Comparison of ENCODE assay signal across 28 mouse cellular contexts in genomic region chr11:94221257-94221656, GRCm38 (mm10). TPM values are rescaled to one million over a fixed set of nuclear protein-coding genes. Genes with fewer than 3 reads are reported as not detected.
"Had no signal": no experiment of that assay in that cellular context is flagged by ENCODE, and none has a peak within 500 bp of the region (broad histone marks: within the 10 kb centered on the region; RNA-seq: fewer than 3 reads in every experiment).

No protein-coding gene starts in this region.

- H3K4me3 ChIP-seq: embryonic facial prominence, embryonic 10.5 days; embryonic facial prominence, embryonic 12.5 days; embryonic facial prominence, embryonic 13.5 days; embryonic facial prominence, embryonic 15.5 days; erythroblast, embryonic 14.5 days; forebrain, embryonic 10.5 days; forebrain, embryonic 12.5 days; forebrain, embryonic 13.5 days; forebrain, embryonic 15.5 days; heart, adult 2 months; heart, embryonic 10.5 days had no signal

- DNase-seq: cerebellum, adult 8-10 months; cerebellum, adult 9-10 months; cerebellum, adult 9-11 months; cerebellum, postnatal 10 days; cerebellum, postnatal 14 days; cerebellum, postnatal 36 days; embryo, embryonic 11 days; forebrain, postnatal 0 days; gastrocnemius, postnatal 14 days; gastrocnemius, postnatal 25 days; gastrocnemius, postnatal 36 days; heart, adult 11 months; heart, adult 18-20 months had no signal

- ATAC-seq: forebrain, embryonic 13.5 days; forebrain, embryonic 14.5 days; forebrain, embryonic 15.5 days; forebrain, embryonic 16.5 days; forebrain, postnatal 0 days had no signal

- H3K4me2 ChIP-seq: embryonic facial prominence, embryonic 12.5 days; embryonic facial prominence, embryonic 13.5 days; embryonic facial prominence, embryonic 15.5 days; forebrain, embryonic 12.5 days; forebrain, embryonic 13.5 days; forebrain, embryonic 15.5 days; heart, embryonic 11.5 days had no signal

- H3K27me3 ChIP-seq: embryonic facial prominence, embryonic 12.5 days; embryonic facial prominence, embryonic 13.5 days; embryonic facial prominence, embryonic 15.5 days; forebrain, embryonic 12.5 days; forebrain, embryonic 13.5 days; forebrain, embryonic 15.5 days had no signal

- H3K27ac ChIP-seq: embryonic facial prominence, embryonic 10.5 days; embryonic facial prominence, embryonic 12.5 days; embryonic facial prominence, embryonic 13.5 days; embryonic facial prominence, embryonic 15.5 days; forebrain, embryonic 10.5 days; forebrain, embryonic 12.5 days; forebrain, embryonic 13.5 days; forebrain, embryonic 15.5 days; heart, adult 2 months; heart, embryonic 10.5 days had no signal

- H3K36me3 ChIP-seq: embryonic facial prominence, embryonic 10.5 days; embryonic facial prominence, embryonic 12.5 days; embryonic facial prominence, embryonic 13.5 days; embryonic facial prominence, embryonic 15.5 days; forebrain, embryonic 10.5 days; forebrain, embryonic 12.5 days; forebrain, embryonic 15.5 days; heart, embryonic 10.5 days had no signal

RNA-seq across cellular contexts. Expression of gene Wfikkn2, which starts 24.5 kb away (rescaled TPM):
- total RNA-seq: granulocyte monocyte progenitor cell, adult 5-6 weeks had no signal
- polyA plus RNA-seq: erythroblast, embryonic 14.5 days had no signal
